Mouse (Mus musculus) myocyte (in vitro differentiated cells): ENCODE results near the gene Rnf181.

Experiments used
- CEBPB ChIP-seq: IDR thresholded peaks from 2 replicates; pipeline ENCODE4 v1.6.1; 2011; ENCODE audit warnings: mild to moderate bottlenecking, moderate library complexity; ENCODE audit not compliant: poor library complexity, insufficient read depth, severe bottlenecking
- E2F4 ChIP-seq: IDR thresholded peaks from one replicate; pipeline ENCODE4 v1.6.1; 2011; ENCODE audit warnings: mild to moderate bottlenecking, control low read depth, moderate library complexity; ENCODE audit not compliant: insufficient read depth
- MAX ChIP-seq: IDR thresholded peaks from one replicate; pipeline ENCODE4 v1.6.1; 2011; ENCODE audit warnings: low read depth, mild to moderate bottlenecking, control low read depth
- MYOD1 ChIP-seq, 3 experiments: IDR thresholded peaks; one replicate each; pipeline ENCODE4 v1.6.1; 2011; ENCODE audit warnings: control low read depth in 2 of 3, low read depth in 2 of 3, mild to moderate bottlenecking in 2 of 3, moderate library complexity in 1 of 3; ENCODE audit not compliant: insufficient read length in 2 of 3, control insufficient read depth in 1 of 3
- MYOG ChIP-seq, 3 experiments: IDR thresholded peaks; one replicate each; pipeline ENCODE4 v1.6.1; 2011; ENCODE audit warnings: control low read depth in 2 of 3, low read depth in 2 of 3, mild to moderate bottlenecking in 2 of 3; ENCODE audit not compliant: insufficient read length in 2 of 3, control insufficient read depth in 1 of 3, insufficient read depth in 1 of 3
- POLR2A ChIP-seq: IDR thresholded peaks from one replicate; pipeline ENCODE4 v1.6.1; 2011; ENCODE audit warnings: low read depth, mild to moderate bottlenecking, control low read depth, moderate library complexity; ENCODE audit not compliant: insufficient read length
- POLR2AphosphoS2 ChIP-seq: IDR thresholded peaks from one replicate; pipeline ENCODE4 v1.6.1; 2011; ENCODE audit warnings: low read depth, control low read depth; ENCODE audit not compliant: insufficient read length
- REST ChIP-seq: IDR thresholded peaks from one replicate; pipeline ENCODE4 v1.6.1; 2011; ENCODE audit warnings: mild to moderate bottlenecking, control low read depth, moderate library complexity; ENCODE audit not compliant: insufficient read depth, insufficient read length
- TCF12 ChIP-seq: IDR thresholded peaks from one replicate; pipeline ENCODE4 v1.6.1; 2011; ENCODE audit warnings: mild to moderate bottlenecking, control low read depth; ENCODE audit not compliant: poor library complexity, insufficient read depth, severe bottlenecking
- TCF3 ChIP-seq: IDR thresholded peaks from one replicate; pipeline ENCODE4 v1.6.1; 2011; ENCODE audit warnings: low read depth, control low read depth; ENCODE audit not compliant: insufficient read length
- USF1 ChIP-seq: IDR thresholded peaks from one replicate; pipeline ENCODE4 v1.6.1; 2011; ENCODE audit warnings: low read depth, mild to moderate bottlenecking, control low read depth, moderate library complexity

DNA sequence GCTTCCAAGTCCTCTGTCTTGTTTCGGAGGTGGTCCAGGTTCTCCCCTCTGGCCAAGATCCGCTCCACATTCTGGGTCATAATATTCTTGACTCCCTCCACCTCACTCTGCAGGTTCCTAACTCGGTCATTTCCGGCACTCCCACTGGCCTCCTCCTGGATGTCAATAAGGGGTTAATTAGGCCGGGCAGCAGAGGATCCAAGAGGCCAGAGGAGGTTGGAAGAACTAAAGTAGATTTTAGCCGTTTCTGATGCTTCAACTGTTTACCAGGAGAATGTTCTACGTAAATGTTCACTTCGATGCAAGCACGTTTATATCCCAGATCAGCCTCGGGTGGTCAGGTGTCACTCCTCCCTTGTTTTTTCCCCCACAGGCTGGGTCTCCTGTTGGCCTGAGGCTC is 21.5 kb upstream of the Rnf181 start:
- TF ChIP-seq POLR2A = no peak
- TF ChIP-seq USF1 = no peak
- TF ChIP-seq MYOG (IDR thresholded peaks at IDR 0.05; ENCODE audit: control insufficient read depth in 1 of 3, insufficient read depth in 1 of 3, insufficient read length in 2 of 3, low read depth in 2 of 3) = no peak
- no peak for TF ChIP-seq MYOD1 (IDR thresholded peaks at IDR 0.05; ENCODE audit: control insufficient read depth in 1 of 3, insufficient read length in 2 of 3, low read depth in 2 of 3)
- no peak for TF ChIP-seq MAX
- TF ChIP-seq TCF3 = no peak
- TF ChIP-seq E2F4 = no peak
- no peak for TF ChIP-seq TCF12
- TF ChIP-seq CEBPB = no peak
- TF ChIP-seq REST = no peak
- TF ChIP-seq POLR2AphosphoS2 = no peak
